9 mouse cellular contexts compared by ENCODE assay signal in genomic region chr4:136186739-136187472, GRCm38 (mm10). TPM values are rescaled to one million over a fixed set of nuclear protein-coding genes. Genes with fewer than 3 reads are reported as not detected.
DNase-seq lines count a peak whose midpoint lies in the region.
"Had no signal": no experiment of that assay in that cellular context is flagged by ENCODE, and none has a peak within 500 bp of the region (broad histone marks: within the 10 kb centered on the region; RNA-seq: fewer than 3 reads in every experiment).

No protein-coding gene starts in this region.

- peak; percentile 67 for DNase-seq in urinary bladder, postnatal 14 days (ENCODE audit: low spot score)
- DNase-seq in urinary bladder, postnatal 4 days (ENCODE audit: low spot score in 2 of 2): no peak
- DNase-seq in kidney, postnatal 4 days: peak; percentile 59 to 76
- DNase-seq in lung, postnatal 10 days: peak; percentile 55
- DNase-seq in right cerebral cortex, postnatal 36 days (ENCODE audit: low spot score in 2 of 2): no peak
- no peak for DNase-seq in layer of hippocampus, postnatal 10 days (ENCODE audit: low spot score in 2 of 2)
- no peak for DNase-seq in cerebellum, adult 9-10 months
- DNase-seq in retina, postnatal 1 day: no peak
- DNase-seq: gastrocnemius, postnatal 14 days had no signal

RNA-seq across cellular contexts. Expression of gene E2f2, which starts 14.7 kb away (rescaled TPM):
- total RNA-seq in layer of hippocampus, postnatal 10 days (2021): 1 to 10 TPM; 1.1 to 2.3 TPM

RNA-seq across cellular contexts. Expression of gene Asap3, which starts 19.3 kb away (rescaled TPM):
- 1 to 10 TPM; 5.1 to 5.6 TPM for total RNA-seq in layer of hippocampus, postnatal 10 days (2021)

RNA-seq across cellular contexts. Expression of gene Id3, which starts 43.6 kb away (rescaled TPM):
- total RNA-seq in layer of hippocampus, postnatal 10 days (2021): 100 to 1,000 TPM in 1 of 2 experiments, 10 to 100 TPM in 1; 80.3 to 101 TPM

Comparison
In these comparisons a context has a peak if more than half of its experiments do, and no peak if none do; other contexts are left out.
1. DNase-seq: peak in urinary bladder, postnatal 14 days (single experiment), kidney, postnatal 4 days (2 of 2) and lung, postnatal 10 days (single experiment); none in urinary bladder, postnatal 4 days (0 of 2), right cerebral cortex, postnatal 36 days (0 of 2), layer of hippocampus, postnatal 10 days (0 of 2), cerebellum, adult 9-10 months (single experiment) and retina, postnatal 1 day (single experiment).